Mouse (Mus musculus): ENCODE measurements around the gene Whamm. TPM values are rescaled to one million over a fixed set of nuclear protein-coding genes. Genes with fewer than 3 reads are reported as not detected.

The Whamm gene
- polyA plus RNA-seq, 1 experiment from 2014 or later: 5.6 TPM

GRCm38 (mm10) chr7:81565381-81566055 is 5.5 kb upstream of the Whamm start:
- Histone ChIP-seq H3K4me2 (no peak overlapping the region), H3K4me3 (no peak overlapping the region), H3K27ac (no peak overlapping the region), H3K9me3 (no peaks in the 10 kb centered on the region), H3K4me1 (peaks cover 7% of the 10 kb centered on the region), H3K27me3 (no peaks in the 10 kb centered on the region), H3K9ac (no peak overlapping the region), H3K36me3 (no peaks in the 10 kb centered on the region)
- no peak for ATAC-seq (ENCODE audit: borderline replicate concordance, extremely low read depth, low FRiP score, low TSS enrichment)
- 53% methylated on average over 7 of the region's 7 CpGs for WGBS

- no peaks in the 10 kb centered on the region for H3K9me3 ChIP-seq
- no peak overlapping the region for H3K4me2 ChIP-seq
- no peak overlapping the region for H3K9ac ChIP-seq
- no peaks in the 10 kb centered on the region for H3K27me3 ChIP-seq
- no peak overlapping the region for H3K4me3 ChIP-seq
- WGBS: 57% methylated on average over 4 of the region's 4 CpGs
- H3K27ac ChIP-seq: no peak overlapping the region
- no peaks in the 10 kb centered on the region; the same call in 1 of the 2 replicates for H3K4me1 ChIP-seq
- H3K36me3 ChIP-seq: no peaks in the 10 kb centered on the region
- ATAC-seq (ENCODE audit: borderline replicate concordance, extremely low read depth, low FRiP score, low TSS enrichment): no peak
Measured at GRCm38 (mm10) chr7:81566332-81566731, 4.7 kb upstream of the Whamm start.

DNA sequence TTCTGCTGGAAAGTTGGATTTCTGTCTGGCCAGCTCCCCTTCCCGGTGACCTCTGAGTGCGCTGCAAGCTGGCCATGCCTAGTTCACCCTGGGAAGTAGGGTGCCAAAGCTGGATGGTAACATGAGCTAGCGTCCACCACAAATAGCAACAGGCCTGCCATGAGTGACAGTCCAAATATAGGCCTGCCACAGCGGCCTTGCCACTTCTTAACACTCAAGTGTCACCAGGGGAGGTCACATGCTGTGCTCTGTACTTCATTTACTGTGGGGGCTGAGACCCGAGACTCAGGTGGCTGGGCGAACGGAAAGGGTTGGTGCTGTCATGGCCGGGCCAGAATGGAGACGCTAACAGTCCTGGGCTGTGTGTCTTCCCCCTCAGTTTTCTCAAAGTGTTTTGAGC is 4.2 kb upstream of the Whamm start, which contains the start of gene Fsd2:
TSS of gene Fsd2 (minus strand) at position 53 of the 400 bp plus-strand sequence.
- no peaks in the 10 kb centered on the region for H3K36me3 ChIP-seq
- ATAC-seq (ENCODE audit: borderline replicate concordance, extremely low read depth, low FRiP score, low TSS enrichment): no peak
- H3K4me2 ChIP-seq: no peak within 1 kb of the TSS
- no peak within 1 kb of the TSS for H3K27ac ChIP-seq
- 71% methylated on average over 9 of the region's 9 CpGs for WGBS
- H3K9me3 ChIP-seq: no peaks in the 10 kb centered on the region
- peaks cover under 1% of the 10 kb centered on the region for H3K4me1 ChIP-seq
- H3K9ac ChIP-seq: no peak within 1 kb of the TSS
- no peak within 1 kb of the TSS for H3K4me3 ChIP-seq
- no peaks in the 10 kb centered on the region for H3K27me3 ChIP-seq

- H3K9ac ChIP-seq: no peak overlapping the region
- H3K4me2 ChIP-seq: no peak overlapping the region
Measured at GRCm38 (mm10) chr7:81567396-81567795, 3.7 kb upstream of the Whamm start.

GRCm38 (mm10) chr7:81569851-81570250 is 1.2 kb upstream of the Whamm start:
- no peak for ATAC-seq (ENCODE audit: borderline replicate concordance, extremely low read depth, low FRiP score, low TSS enrichment)
- Histone ChIP-seq H3K4me2 (no peak overlapping the region), H3K27me3 (no peaks in the 10 kb centered on the region), H3K4me1 (peaks cover 17% of the 10 kb centered on the region), H3K9me3 (no peaks in the 10 kb centered on the region), H3K4me3 (no peak overlapping the region), H3K36me3 (no peaks in the 10 kb centered on the region), H3K27ac (no peak overlapping the region), H3K9ac (no peak overlapping the region)
- 96% methylated on average over 1 of the region's 1 CpGs for WGBS

More at GRCm38 (mm10) chr7:81567396-81567795, 3.7 kb upstream of the Whamm start:
- Histone ChIP-seq H3K27ac (no peak overlapping the region), H3K4me3 (no peak overlapping the region), H3K36me3 (no peaks in the 10 kb centered on the region), H3K27me3 (no peaks in the 10 kb centered on the region), H3K4me1 (peaks cover 6% of the 10 kb centered on the region), H3K9me3 (no peaks in the 10 kb centered on the region)
- no peak for ATAC-seq (ENCODE audit: borderline replicate concordance, extremely low read depth, low FRiP score, low TSS enrichment)
- 89% methylated on average over 5 of the region's 5 CpGs for WGBS

- Histone ChIP-seq H3K4me1 (peaks cover 17% of the 10 kb centered on the region), H3K27me3 (no peaks in the 10 kb centered on the region), H3K4me3 (no peak overlapping the region), H3K4me2 (no peak overlapping the region), H3K9me3 (no peaks in the 10 kb centered on the region), H3K36me3 (no peaks in the 10 kb centered on the region), H3K9ac (no peak overlapping the region), H3K27ac (no peak overlapping the region)
- 93% methylated on average over 3 of the region's 3 CpGs for WGBS
- ATAC-seq (ENCODE audit: borderline replicate concordance, extremely low read depth, low FRiP score, low TSS enrichment): no peak
Measured at GRCm38 (mm10) chr7:81570271-81570670, 795 bp upstream of the Whamm start.

GRCm38 (mm10) chr7:81570752-81571107 is 336 bp upstream of the Whamm start:
- Histone ChIP-seq H3K9ac (no peak overlapping the region), H3K27me3 (no peaks in the 10 kb centered on the region), H3K4me1 (peaks cover 17% of the 10 kb centered on the region), H3K36me3 (0 out of 2 replicates have a peak, but pooled peaks cover 3% of the 10 kb centered on the region), H3K4me2 (peak overlapping the region; percentile 83), H3K9me3 (no peaks in the 10 kb centered on the region), H3K4me3 (peak overlapping the region; percentile 91), H3K27ac (no peak overlapping the region)
- ATAC-seq (ENCODE audit: borderline replicate concordance, extremely low read depth, low FRiP score, low TSS enrichment): peak; percentile 6; the same call in 1 of the 2 replicates
- 2% methylated on average over 5 of the region's 5 CpGs for WGBS

DNA sequence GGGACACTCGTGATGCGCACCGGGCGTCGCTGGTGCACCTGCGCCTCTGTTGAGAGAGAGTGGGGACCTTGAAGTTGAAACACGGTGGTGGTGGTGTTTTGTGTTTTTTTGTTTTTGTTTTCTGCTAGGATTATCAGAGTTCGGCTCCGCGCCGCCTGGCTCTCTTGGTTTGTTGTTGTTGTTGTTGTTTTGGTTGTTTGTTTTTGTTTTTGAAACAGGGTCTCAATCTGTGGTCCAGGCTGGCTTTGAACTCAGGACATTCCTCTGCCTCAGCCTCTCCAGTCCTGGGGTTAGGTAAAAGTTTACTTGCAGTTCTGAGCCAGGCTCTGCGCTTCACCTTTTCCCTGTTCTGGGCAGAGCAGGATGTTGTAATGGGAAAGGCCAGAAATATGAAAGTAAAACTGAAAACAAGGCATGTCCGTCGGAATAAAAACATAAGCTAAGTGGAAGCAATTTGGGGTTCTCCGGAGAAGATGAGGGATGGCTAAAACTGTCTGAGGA is 925 bp downstream of the Whamm start:
- Histone ChIP-seq H3K9ac (peak overlapping the region; percentile 73), H3K27me3 (no peaks in the 10 kb centered on the region), H3K27ac (peak overlapping the region; percentile 95), H3K4me1 (peaks cover 17% of the 10 kb centered on the region), H3K4me2 (peak overlapping the region; percentile 83), H3K4me3 (peak overlapping the region; percentile 91), H3K9me3 (no peaks in the 10 kb centered on the region), H3K36me3 (0 out of 2 replicates have a peak, but pooled peaks cover 7% of the 10 kb centered on the region)
- ATAC-seq (ENCODE audit: borderline replicate concordance, extremely low read depth, low FRiP score, low TSS enrichment): no peak
- 14% methylated on average over 15 of the region's 15 CpGs for WGBS

DNA sequence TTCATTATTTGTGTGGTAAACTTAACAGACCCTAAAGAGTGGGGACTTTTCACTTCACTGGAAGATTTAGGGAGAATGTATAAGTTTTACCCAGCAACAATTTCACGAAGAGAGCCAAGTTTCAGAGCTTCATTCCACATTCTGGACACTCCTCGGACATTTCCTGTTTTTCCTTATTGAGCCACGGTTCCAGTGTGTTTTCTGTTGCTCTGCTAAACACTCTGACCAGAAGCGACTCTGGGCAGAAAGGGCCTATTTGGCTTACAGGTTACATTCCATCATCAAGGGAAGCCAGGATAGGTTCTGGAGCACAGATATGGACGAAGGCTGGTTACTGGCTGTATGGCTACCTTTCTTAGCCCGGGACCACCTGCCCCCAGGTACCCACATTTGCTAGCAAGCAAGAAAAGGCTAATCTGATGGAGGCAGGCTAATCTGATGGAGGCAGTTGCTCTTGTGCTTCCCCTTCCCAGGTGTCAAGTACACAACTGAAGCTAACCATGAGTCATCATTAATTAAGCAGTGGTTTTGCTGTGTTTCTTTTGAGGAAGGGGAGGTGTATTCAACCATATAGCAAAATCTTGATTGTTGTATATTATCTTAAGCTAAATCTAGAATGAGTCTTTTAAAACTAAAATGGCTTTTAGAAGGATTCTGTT is 1.7 kb downstream of the Whamm start:
- peaks cover 17% of the 10 kb centered on the region for H3K4me1 ChIP-seq
- no peak overlapping the region for H3K27ac ChIP-seq
- WGBS: 51% methylated on average over 6 of the region's 6 CpGs

GRCm38 (mm10) chr7:81573397-81573796 is 2.3 kb downstream of the Whamm start:
- WGBS: 78% methylated on average over 6 of the region's 6 CpGs
- Histone ChIP-seq H3K9ac (no peak overlapping the region), H3K36me3 (peaks cover 13% of the 10 kb centered on the region), H3K27me3 (no peaks in the 10 kb centered on the region), H3K4me1 (peaks cover 17% of the 10 kb centered on the region), H3K27ac (no peak overlapping the region), H3K9me3 (no peaks in the 10 kb centered on the region), H3K4me3 (no peak overlapping the region; the same call in 1 of the 2 replicates), H3K4me2 (no peak overlapping the region)
- ATAC-seq (ENCODE audit: borderline replicate concordance, extremely low read depth, low FRiP score, low TSS enrichment): no peak

More for the DNA sequence above, 1.7 kb downstream of the Whamm start:
- Histone ChIP-seq H3K27me3 (no peaks in the 10 kb centered on the region), H3K36me3 (peaks cover 8% of the 10 kb centered on the region; the same call in 1 of the 2 replicates), H3K4me2 (peak overlapping the region; percentile 83), H3K9ac (peak overlapping the region; percentile 27), H3K9me3 (no peaks in the 10 kb centered on the region), H3K4me3 (peak overlapping the region; percentile 91)
- no peak for ATAC-seq (ENCODE audit: borderline replicate concordance, extremely low read depth, low FRiP score, low TSS enrichment)

GRCm38 (mm10) chr7:81573821-81574220 is 2.8 kb downstream of the Whamm start:
- 94% methylated on average over 9 of the region's 9 CpGs for WGBS
- Histone ChIP-seq H3K27me3 (no peaks in the 10 kb centered on the region), H3K9ac (no peak overlapping the region), H3K4me3 (no peak overlapping the region), H3K27ac (no peak overlapping the region), H3K4me2 (no peak overlapping the region), H3K9me3 (no peaks in the 10 kb centered on the region), H3K4me1 (peaks cover 17% of the 10 kb centered on the region), H3K36me3 (peaks cover 17% of the 10 kb centered on the region)
- ATAC-seq (ENCODE audit: borderline replicate concordance, extremely low read depth, low FRiP score, low TSS enrichment): no peak

GRCm38 (mm10) chr7:81575606-81576005 is 4.5 kb downstream of the Whamm start:
- Histone ChIP-seq H3K27me3 (no peaks in the 10 kb centered on the region), H3K9me3 (no peaks in the 10 kb centered on the region), H3K9ac (no peak overlapping the region), H3K4me1 (peaks cover 17% of the 10 kb centered on the region), H3K4me2 (no peak overlapping the region), H3K27ac (no peak overlapping the region), H3K4me3 (no peak overlapping the region), H3K36me3 (peaks cover 22% of the 10 kb centered on the region)
- ATAC-seq (ENCODE audit: borderline replicate concordance, extremely low read depth, low FRiP score, low TSS enrichment): no peak
- WGBS: 87% methylated on average over 10 of the region's 10 CpGs

Data from lung, embryonic 15.5 days (tissue).